ENCODE assay signal across 32 mouse cellular contexts in genomic region chr15:75242756-75243640, GRCm38 (mm10). TPM values are rescaled to one million over a fixed set of nuclear protein-coding genes. Genes with fewer than 3 reads are reported as not detected.
DNase-seq lines count a peak whose midpoint lies in the region; ATAC-seq lines count a peak whose summit lies in the region.
"Had no signal": no experiment of that assay in that cellular context is flagged by ENCODE, and none has a peak within 500 bp of the region (broad histone marks: within the 10 kb centered on the region; RNA-seq: fewer than 3 reads in every experiment).

No protein-coding gene starts in this region.

- no peak overlapping the region for H3K9ac ChIP-seq in intestine, embryonic 14.5 days (ENCODE audit: low read length)
- H3K9ac ChIP-seq in intestine, embryonic 16.5 days (ENCODE audit: low read depth, low read length): no peak overlapping the region
- no peak overlapping the region for H3K9ac ChIP-seq in hindbrain, embryonic 11.5 days (ENCODE audit: low read depth, low read length)
- H3K9ac ChIP-seq: embryonic facial prominence, embryonic 13.5 days; forebrain, embryonic 12.5 days; forebrain, embryonic 15.5 days; heart, embryonic 12.5 days; heart, embryonic 15.5 days; hindbrain, embryonic 12.5 days; hindbrain, embryonic 15.5 days had no signal

- H3K36me3 ChIP-seq in heart, embryonic 10.5 days: no peaks in the 10 kb centered on the region
- H3K36me3 ChIP-seq in intestine, embryonic 14.5 days (ENCODE audit: control insufficient read depth, insufficient read depth, low read length): no peaks in the 10 kb centered on the region
- H3K36me3 ChIP-seq in intestine, embryonic 16.5 days (ENCODE audit: control insufficient read depth, insufficient read depth, low read length): no peaks in the 10 kb centered on the region
- H3K36me3 ChIP-seq in hindbrain, embryonic 11.5 days (ENCODE audit: control insufficient read depth, insufficient read depth, low read length): no peaks in the 10 kb centered on the region
- H3K36me3 ChIP-seq: embryonic facial prominence, embryonic 10.5 days; embryonic facial prominence, embryonic 13.5 days; forebrain, embryonic 12.5 days; forebrain, embryonic 15.5 days; heart, embryonic 12.5 days; heart, embryonic 15.5 days; hindbrain, embryonic 12.5 days; hindbrain, embryonic 15.5 days had no signal

- DNase-seq in heart, embryonic 10.5 days (ENCODE audit: low spot score): peak; percentile 14
- no peak for DNase-seq in heart, postnatal 25 days (ENCODE audit: low spot score)
- DNase-seq in intestine, embryonic 14.5 days (ENCODE audit: low spot score): peak; percentile 51
- no peak for DNase-seq in hindbrain, embryonic 11.5 days (ENCODE audit: low spot score)
- no peak for DNase-seq in left cerebral cortex, adult 8-10 months (ENCODE audit: low spot score in 2 of 2)
- DNase-seq: adrenal gland, adult 8-10 months; adrenal gland, postnatal 25 days; B cell, adult 2 months; cerebellum, adult 11-12 months; cerebellum, adult 8-10 months; cerebellum, postnatal 10 days; cerebellum, postnatal 36 days; embryo, embryonic 11 days; gastrocnemius, postnatal 25 days; heart, adult 2 months; heart, postnatal 10 days; heart, postnatal 4 days; kidney, adult 11 months had no signal

- no peak overlapping the region for H3K27ac ChIP-seq in heart, embryonic 10.5 days
- H3K27ac ChIP-seq in intestine, embryonic 14.5 days (ENCODE audit: low read depth): no peak overlapping the region
- peak overlapping the region; percentile 73 for H3K27ac ChIP-seq in intestine, embryonic 16.5 days (ENCODE audit: low read length)
- no peak overlapping the region for H3K27ac ChIP-seq in hindbrain, embryonic 11.5 days (ENCODE audit: low read depth, low read length)
- H3K27ac ChIP-seq: embryonic facial prominence, embryonic 10.5 days; embryonic facial prominence, embryonic 13.5 days; forebrain, embryonic 12.5 days; forebrain, embryonic 15.5 days; heart, adult 2 months; heart, embryonic 15.5 days; hindbrain, embryonic 12.5 days; hindbrain, embryonic 15.5 days had no signal

- no peaks in the 10 kb centered on the region for H3K4me1 ChIP-seq in heart, embryonic 10.5 days
- H3K4me1 ChIP-seq in intestine, embryonic 14.5 days (replicated peaks; ENCODE audit: control insufficient read depth, insufficient read depth, low read length): no peaks in the 10 kb centered on the region
- no peaks in the 10 kb centered on the region for H3K4me1 ChIP-seq in intestine, embryonic 16.5 days (ENCODE audit: control insufficient read depth, insufficient read depth, low read length)
- no peaks in the 10 kb centered on the region for H3K4me1 ChIP-seq in hindbrain, embryonic 11.5 days (replicated peaks; ENCODE audit: control insufficient read depth, insufficient read depth, low read length)
- H3K4me1 ChIP-seq: embryonic facial prominence, embryonic 13.5 days; forebrain, embryonic 12.5 days; forebrain, embryonic 15.5 days; heart, embryonic 12.5 days; heart, embryonic 15.5 days; hindbrain, embryonic 12.5 days; hindbrain, embryonic 15.5 days had no signal

- intact Hi-C loops in heart, postnatal 25 days (cut with DNase I): no loop called here

- no peak overlapping the region for H3K4me3 ChIP-seq in heart, embryonic 10.5 days
- H3K4me3 ChIP-seq in intestine, embryonic 14.5 days (ENCODE audit: low read depth, low read length): no peak overlapping the region
- H3K4me3 ChIP-seq in intestine, embryonic 16.5 days (ENCODE audit: low read length): no peak overlapping the region
- no peak overlapping the region for H3K4me3 ChIP-seq in hindbrain, embryonic 11.5 days (ENCODE audit: low read depth, low read length)
- H3K4me3 ChIP-seq: embryonic facial prominence, embryonic 10.5 days; embryonic facial prominence, embryonic 13.5 days; erythroblast, embryonic 14.5 days; forebrain, embryonic 12.5 days; forebrain, embryonic 15.5 days; heart, adult 2 months; heart, embryonic 12.5 days; heart, embryonic 15.5 days; hindbrain, embryonic 12.5 days; hindbrain, embryonic 15.5 days had no signal

- H3K4me2 ChIP-seq in intestine, embryonic 14.5 days (ENCODE audit: low read length): no peak overlapping the region
- no peak overlapping the region for H3K4me2 ChIP-seq in intestine, embryonic 16.5 days (ENCODE audit: low read depth, low read length)
- H3K4me2 ChIP-seq in hindbrain, embryonic 11.5 days (replicated peaks; ENCODE audit: low read depth, low read length): no peak overlapping the region
- H3K4me2 ChIP-seq: embryonic facial prominence, embryonic 13.5 days; forebrain, embryonic 12.5 days; forebrain, embryonic 15.5 days; heart, embryonic 12.5 days; heart, embryonic 15.5 days; hindbrain, embryonic 12.5 days; hindbrain, embryonic 15.5 days had no signal

- no peaks in the 10 kb centered on the region for H3K27me3 ChIP-seq in heart, embryonic 10.5 days (ENCODE audit: insufficient read depth, poor library complexity, severe bottlenecking)
- H3K27me3 ChIP-seq in intestine, embryonic 14.5 days (replicated peaks; ENCODE audit: control insufficient read depth, insufficient read depth, low read length): no peaks in the 10 kb centered on the region
- no peaks in the 10 kb centered on the region for H3K27me3 ChIP-seq in intestine, embryonic 16.5 days (replicated peaks; ENCODE audit: control insufficient read depth, insufficient read depth, low read length)
- no peaks in the 10 kb centered on the region for H3K27me3 ChIP-seq in hindbrain, embryonic 11.5 days (ENCODE audit: control insufficient read depth, insufficient read depth, low read length)
- H3K27me3 ChIP-seq: embryonic facial prominence, embryonic 13.5 days; forebrain, embryonic 12.5 days; forebrain, embryonic 15.5 days; heart, embryonic 12.5 days; heart, embryonic 15.5 days; hindbrain, embryonic 12.5 days; hindbrain, embryonic 15.5 days had no signal

- H3K9me3 ChIP-seq in heart, embryonic 10.5 days: no peaks in the 10 kb centered on the region
- no peaks in the 10 kb centered on the region for H3K9me3 ChIP-seq in intestine, embryonic 14.5 days (ENCODE audit: control insufficient read depth, low read length)
- H3K9me3 ChIP-seq in intestine, embryonic 16.5 days (ENCODE audit: control insufficient read depth, low read length): no peaks in the 10 kb centered on the region
- no peaks in the 10 kb centered on the region for H3K9me3 ChIP-seq in hindbrain, embryonic 11.5 days (ENCODE audit: control insufficient read depth, low read length)
- H3K9me3 ChIP-seq: embryonic facial prominence, embryonic 10.5 days; embryonic facial prominence, embryonic 13.5 days; forebrain, embryonic 12.5 days; forebrain, embryonic 15.5 days; heart, embryonic 12.5 days; heart, embryonic 15.5 days; hindbrain, embryonic 12.5 days; hindbrain, embryonic 15.5 days had no signal

- ATAC-seq in intestine, embryonic 14.5 days (replicated peaks; ENCODE audit: low FRiP score, low TSS enrichment, low read depth): 0 out of 2 replicates have a peak, but pooled peaks have one; percentile 50
- peak; percentile 83 for ATAC-seq in intestine, embryonic 16.5 days
- ATAC-seq in hindbrain, embryonic 11.5 days (ENCODE audit: low FRiP score): no peak
- ATAC-seq: forebrain, embryonic 15.5 days had no signal

- WGBS in heart, embryonic 10.5 days: 57% methylated on average over 3 of the region's 3 CpGs
- 57% methylated on average over 3 of the region's 3 CpGs for WGBS in intestine, embryonic 14.5 days
- WGBS in intestine, embryonic 16.5 days: 48% methylated on average over 3 of the region's 3 CpGs
- WGBS in hindbrain, embryonic 11.5 days: 74% methylated on average over 3 of the region's 3 CpGs

RNA-seq across cellular contexts. Expression of gene Ly6f, which starts 25.2 kb away (rescaled TPM):
- polyA plus RNA-seq in heart, embryonic 10.5 days (2016; fragmentation: Nextera tagmentation; extraction: Ambion mirVana): not detected in 2 replicates
- total RNA-seq in heart, postnatal 25 days (2021): not detected
- polyA plus RNA-seq in intestine, embryonic 14.5 days (2014; fragmentation: Nextera tagmentation; extraction: Ambion mirVana): 0.38 TPM in 1 of 2 replicates, not detected in the other
- 0.69 and 1.5 TPM in 2 replicates for polyA plus RNA-seq in intestine, embryonic 16.5 days (2015; fragmentation: Nextera tagmentation; extraction: Ambion mirVana)
- polyA plus RNA-seq in hindbrain, embryonic 11.5 days (2014; fragmentation: Nextera tagmentation; extraction: Ambion mirVana): not detected in 2 replicates
- total RNA-seq in left cerebral cortex, adult 8-10 months (2022): not detected
- total RNA-seq: adrenal gland, adult 8-10 months; adrenal gland, postnatal 25 days; gastrocnemius, adult 8-10 months; gastrocnemius, postnatal 25 days; heart, adult 2 months; heart, postnatal 10 days; heart, postnatal 4 days; MEL had no signal
- polyA plus RNA-seq: brain, embryonic 14.5 days; cortical plate, adult 2 months; embryonic facial prominence, embryonic 10.5 days; embryonic facial prominence, embryonic 13.5 days; erythroblast, embryonic 14.5 days; forebrain, embryonic 12.5 days; forebrain, embryonic 15.5 days; heart, adult 2 months; heart, embryonic 12.5 days; heart, embryonic 15.5 days; hindbrain, embryonic 12.5 days; hindbrain, embryonic 15.5 days had no signal

RNA-seq across cellular contexts. Expression of gene BC025446, which starts 26.8 kb away (rescaled TPM):
- polyA plus RNA-seq in heart, embryonic 10.5 days (2016; fragmentation: Nextera tagmentation; extraction: Ambion mirVana): 0.18 TPM in 1 of 2 replicates, not detected in the other
- not detected for total RNA-seq in heart, postnatal 25 days (2021)
- 14.8 and 15.1 TPM in 2 replicates for polyA plus RNA-seq in intestine, embryonic 14.5 days (2014; fragmentation: Nextera tagmentation; extraction: Ambion mirVana)
- polyA plus RNA-seq in intestine, embryonic 16.5 days (2015; fragmentation: Nextera tagmentation; extraction: Ambion mirVana): 49.5 and 55.9 TPM in 2 replicates
- not detected in 2 replicates for polyA plus RNA-seq in hindbrain, embryonic 11.5 days (2014; fragmentation: Nextera tagmentation; extraction: Ambion mirVana)
- not detected for total RNA-seq in left cerebral cortex, adult 8-10 months (2022)
- total RNA-seq: adrenal gland, postnatal 25 days; gastrocnemius, postnatal 25 days; heart, adult 2 months; heart, postnatal 10 days; heart, postnatal 4 days; MEL had no signal
- polyA plus RNA-seq: brain, embryonic 14.5 days; cortical plate, adult 2 months; embryonic facial prominence, embryonic 10.5 days; embryonic facial prominence, embryonic 13.5 days; erythroblast, embryonic 14.5 days; forebrain, embryonic 12.5 days; forebrain, embryonic 15.5 days; heart, adult 2 months; heart, embryonic 12.5 days; heart, embryonic 15.5 days; hindbrain, embryonic 12.5 days; hindbrain, embryonic 15.5 days had no signal

Comparison
In these comparisons a context has a peak if more than half of its experiments do, and no peak if none do; other contexts are left out.
1. DNase-seq: peak in heart, embryonic 10.5 days (single experiment) and intestine, embryonic 14.5 days (single experiment); none in heart, postnatal 25 days (single experiment), hindbrain, embryonic 11.5 days (single experiment) and left cerebral cortex, adult 8-10 months (0 of 2).
2. RNA of gene BC025446, which starts 26.8 kb away (polyA plus RNA-seq): 49.5 to 55.9 TPM in intestine, embryonic 16.5 days and 14.8 to 15.1 TPM in intestine, embryonic 14.5 days; 0.18 TPM in heart, embryonic 10.5 days and not detected in hindbrain, embryonic 11.5 days; every median in the first group is over 10 times any median in the second.